Mouse (Mus musculus): ENCODE results near the gene Kcne4. TPM values are rescaled to one million over a fixed set of nuclear protein-coding genes. Genes with fewer than 3 reads are reported as not detected.
A peak's percentile ranks its signal among the peaks of the same experiment; 100 is the strongest.

The Kcne4 gene
- polyA plus RNA-seq, 2 experiments: 9.0 to 18.3 TPM

DNA sequence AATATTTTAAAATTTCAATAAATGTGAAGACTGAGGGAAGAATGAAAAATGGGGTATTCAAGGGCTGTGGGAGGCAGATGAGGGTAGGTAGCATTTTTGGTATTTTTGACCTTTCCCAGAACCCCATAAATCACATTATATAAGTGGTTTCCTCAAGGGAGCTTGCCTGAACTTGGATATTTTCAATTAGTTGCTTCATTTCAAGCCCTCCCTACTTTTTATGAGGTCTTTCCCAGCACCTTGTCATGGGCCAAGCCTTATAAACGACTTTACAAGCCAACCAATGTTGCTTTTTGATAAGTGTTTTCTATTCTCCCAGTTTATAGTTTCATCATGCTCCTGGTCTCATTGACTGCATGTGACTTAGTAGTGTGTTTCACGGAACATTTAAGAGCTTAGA lies 24.2 kb downstream of the Kcne4 start:
- 14% methylated on average over 2 of the region's 2 CpGs for WGBS
- Histone ChIP-seq H3K9ac (ENCODE audit: low read depth, low read length, severe bottlenecking) (no peak overlapping the region), H3K27ac (replicated peaks; ENCODE audit: low read depth, low read length) (no peak overlapping the region), H3K36me3 (ENCODE audit: control insufficient read depth, insufficient read depth, low read length) (no peaks in the 10 kb centered on the region), H3K4me2 (replicated peaks; ENCODE audit: low read depth, low read length, severe bottlenecking) (no peak overlapping the region), H3K27me3 (ENCODE audit: control insufficient read depth, insufficient read depth, low read length) (no peaks in the 10 kb centered on the region), H3K4me3 (replicated peaks; ENCODE audit: low read length) (no peak overlapping the region), H3K9me3 (ENCODE audit: control insufficient read depth, low read length) (no peaks in the 10 kb centered on the region), H3K4me1 (ENCODE audit: control insufficient read depth, insufficient read depth, low read length) (peaks cover 16% of the 10 kb centered on the region; the same call in 1 of the 2 replicates)
- ATAC-seq (ENCODE audit: low FRiP score, low read depth) (peak; percentile 47; the same call in 1 of the 2 replicates), DNase-seq (ENCODE audit: low spot score) (peak; percentile 34)
- no peak for TF ChIP-seq POLR2A (IDR thresholded peaks at IDR 0.05; ENCODE audit: borderline replicate concordance, extremely low read depth, insufficient read depth, insufficient read length)

DNA sequence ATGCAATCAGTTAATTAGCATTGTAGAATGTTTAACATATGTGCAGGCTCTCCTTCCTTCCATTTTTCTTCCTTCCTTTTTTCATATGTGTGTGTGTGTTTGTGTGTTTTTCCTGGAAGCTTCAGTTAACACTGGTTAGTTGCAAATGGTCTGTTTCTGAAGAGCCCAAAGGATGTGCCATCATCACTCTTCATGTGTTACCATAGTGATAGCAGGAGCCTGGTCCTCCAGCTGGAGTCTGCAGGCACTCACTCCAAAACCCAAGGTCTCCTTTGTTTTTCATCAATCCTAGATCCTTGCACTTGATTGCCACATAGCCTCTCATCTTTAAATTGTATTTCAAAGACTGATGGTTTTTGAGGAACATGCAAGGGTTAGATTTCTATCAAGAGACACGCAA lies 29.1 kb downstream of the Kcne4 start:
- no peak overlapping the region for H3K4me2 ChIP-seq (replicated peaks; ENCODE audit: low read depth, low read length, severe bottlenecking)
- H3K27ac ChIP-seq (replicated peaks; ENCODE audit: low read depth, low read length): no peak overlapping the region
- TF ChIP-seq POLR2A (IDR thresholded peaks at IDR 0.05; ENCODE audit: borderline replicate concordance, extremely low read depth, insufficient read depth, insufficient read length): no peak
- no peak overlapping the region for H3K4me3 ChIP-seq (replicated peaks; ENCODE audit: low read length)
- no peaks in the 10 kb centered on the region for H3K36me3 ChIP-seq (ENCODE audit: control insufficient read depth, insufficient read depth, low read length)
- H3K9ac ChIP-seq (ENCODE audit: low read depth, low read length, severe bottlenecking): no peak overlapping the region
- DNase-seq (ENCODE audit: low spot score) (no peak), ATAC-seq (ENCODE audit: low FRiP score, low read depth) (no peak)
- H3K27me3 ChIP-seq (ENCODE audit: control insufficient read depth, insufficient read depth, low read length): no peaks in the 10 kb centered on the region
- no peaks in the 10 kb centered on the region for H3K9me3 ChIP-seq (ENCODE audit: control insufficient read depth, low read length)
- WGBS: 90% methylated on average over 1 of the region's 1 CpGs
- H3K4me1 ChIP-seq (ENCODE audit: control insufficient read depth, insufficient read depth, low read length): peaks cover 16% of the 10 kb centered on the region; the same call in 1 of the 2 replicates

DNA sequence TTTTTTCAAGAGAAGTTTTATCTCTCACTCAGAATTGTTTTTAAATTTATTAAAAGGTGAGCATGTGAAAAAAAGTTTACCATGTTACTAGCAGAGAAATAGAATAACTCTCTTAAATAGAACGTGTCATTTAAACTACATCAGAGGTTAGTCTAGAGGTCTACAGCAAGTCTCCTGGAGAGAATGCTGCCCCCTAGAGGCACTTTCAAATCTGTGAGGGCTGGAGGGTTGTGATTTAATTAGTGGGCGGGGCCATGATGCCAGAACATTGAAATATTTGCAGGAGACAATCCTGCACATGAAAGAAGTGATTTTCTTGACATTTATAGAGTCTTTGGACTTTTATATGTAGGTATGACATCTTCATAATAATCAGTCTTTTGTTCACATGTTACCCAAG lies 29.9 kb downstream of the Kcne4 start:
- H3K27me3 ChIP-seq (ENCODE audit: control insufficient read depth, insufficient read depth, low read length): no peaks in the 10 kb centered on the region
- no peak for TF ChIP-seq POLR2A (IDR thresholded peaks at IDR 0.05; ENCODE audit: borderline replicate concordance, extremely low read depth, insufficient read depth, insufficient read length)
- H3K36me3 ChIP-seq (ENCODE audit: control insufficient read depth, insufficient read depth, low read length): no peaks in the 10 kb centered on the region
- H3K4me1 ChIP-seq (ENCODE audit: control insufficient read depth, insufficient read depth, low read length): peaks cover 9% of the 10 kb centered on the region; the same call in 1 of the 2 replicates
- DNase-seq (ENCODE audit: low spot score) (peak; percentile 28), ATAC-seq (ENCODE audit: low FRiP score, low read depth) (no peak)
- H3K4me3 ChIP-seq (replicated peaks; ENCODE audit: low read length): no peak overlapping the region
- H3K27ac ChIP-seq (replicated peaks; ENCODE audit: low read depth, low read length): no peak overlapping the region
- WGBS: 42% methylated on average over 2 of the region's 2 CpGs
- H3K9ac ChIP-seq (ENCODE audit: low read depth, low read length, severe bottlenecking): no peak overlapping the region
- no peaks in the 10 kb centered on the region for H3K9me3 ChIP-seq (ENCODE audit: control insufficient read depth, low read length)
- no peak overlapping the region for H3K4me2 ChIP-seq (replicated peaks; ENCODE audit: low read depth, low read length, severe bottlenecking)

DNA sequence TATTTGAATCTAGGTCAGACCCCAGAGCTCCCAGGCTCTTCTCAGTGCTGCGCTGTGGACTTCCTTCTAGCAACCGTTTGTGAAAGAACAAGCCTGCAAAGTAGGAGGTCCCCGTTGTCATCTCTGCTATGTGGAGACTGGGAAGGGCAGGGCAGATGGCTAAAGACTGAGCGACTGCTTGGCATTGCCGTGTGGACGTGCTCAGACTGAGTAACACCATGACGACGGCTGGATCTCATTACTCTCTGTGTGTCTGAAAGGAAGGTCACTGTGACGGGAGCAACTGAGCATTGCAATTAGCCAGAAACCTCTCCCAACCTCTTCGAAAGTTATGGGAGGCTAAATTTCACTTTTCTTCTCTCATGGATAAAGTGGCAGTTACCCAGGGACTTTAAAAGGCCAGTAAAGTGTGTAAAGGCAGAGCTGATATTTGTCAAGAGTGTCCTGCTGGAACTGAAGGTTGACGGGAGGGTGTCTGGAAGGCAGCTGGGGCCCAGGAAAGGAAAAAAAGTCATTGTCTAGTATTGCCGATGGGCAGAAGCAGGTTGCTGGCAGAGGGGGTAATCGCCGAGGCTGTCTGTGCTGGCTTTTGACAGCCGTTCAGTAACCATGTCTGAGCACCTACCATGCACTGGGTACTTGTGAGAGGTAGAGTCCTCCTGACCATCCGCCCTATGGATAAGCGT lies 36.0 kb downstream of the Kcne4 start:
- DNase-seq (ENCODE audit: low spot score) (peak; percentile 34), ATAC-seq (ENCODE audit: low FRiP score, low read depth) (peak; percentile 73)
- H3K9ac ChIP-seq (ENCODE audit: low read depth, low read length, severe bottlenecking): no peak overlapping the region
- H3K4me1 ChIP-seq (ENCODE audit: control insufficient read depth, insufficient read depth, low read length): peaks cover 7% of the 10 kb centered on the region; the same call in 1 of the 2 replicates
- no peak overlapping the region for H3K4me3 ChIP-seq (replicated peaks; ENCODE audit: low read length)
- no peak overlapping the region for H3K27ac ChIP-seq (replicated peaks; ENCODE audit: low read depth, low read length)
- no peaks in the 10 kb centered on the region for H3K27me3 ChIP-seq (ENCODE audit: control insufficient read depth, insufficient read depth, low read length)
- no peak overlapping the region for H3K4me2 ChIP-seq (replicated peaks; ENCODE audit: low read depth, low read length, severe bottlenecking)
- no peaks in the 10 kb centered on the region for H3K36me3 ChIP-seq (ENCODE audit: control insufficient read depth, insufficient read depth, low read length)
- WGBS: 33% methylated on average over 17 of the region's 17 CpGs
- no peaks in the 10 kb centered on the region for H3K9me3 ChIP-seq (ENCODE audit: control insufficient read depth, low read length)
- TF ChIP-seq POLR2A (IDR thresholded peaks at IDR 0.05; ENCODE audit: borderline replicate concordance, extremely low read depth, insufficient read depth, insufficient read length): no peak

DNA sequence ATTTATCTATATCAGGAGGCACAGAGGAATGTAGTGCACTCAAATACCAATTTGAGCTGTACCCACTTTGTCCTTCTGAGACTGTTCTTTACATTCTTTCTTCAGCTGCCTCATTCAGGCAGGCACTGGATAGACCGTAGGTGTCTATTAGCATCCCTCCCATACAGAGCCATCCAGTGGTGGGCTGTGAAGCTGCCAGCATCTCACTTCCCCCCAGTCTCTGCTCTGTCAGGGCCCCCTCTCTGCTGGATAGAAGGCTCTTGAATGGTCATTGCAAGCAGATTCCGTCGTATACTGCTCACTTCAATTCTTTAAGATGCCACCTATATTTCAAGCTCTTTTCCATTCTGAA lies 36.5 kb downstream of the Kcne4 start:
- no peak overlapping the region for H3K9ac ChIP-seq (ENCODE audit: low read depth, low read length, severe bottlenecking)
- no peak for DNase-seq (ENCODE audit: low spot score)
- no peaks in the 10 kb centered on the region for H3K9me3 ChIP-seq (ENCODE audit: control insufficient read depth, low read length)
- H3K4me2 ChIP-seq (replicated peaks; ENCODE audit: low read depth, low read length, severe bottlenecking): no peak overlapping the region
- no peak for TF ChIP-seq POLR2A (IDR thresholded peaks at IDR 0.05; ENCODE audit: borderline replicate concordance, extremely low read depth, insufficient read depth, insufficient read length)
- no peak overlapping the region for H3K4me3 ChIP-seq (replicated peaks; ENCODE audit: low read length)
- H3K27ac ChIP-seq (replicated peaks; ENCODE audit: low read depth, low read length): no peak overlapping the region
- H3K4me1 ChIP-seq (ENCODE audit: control insufficient read depth, insufficient read depth, low read length): peaks cover 7% of the 10 kb centered on the region; the same call in 1 of the 2 replicates
- no peak for ATAC-seq (ENCODE audit: low FRiP score, low read depth)
- H3K36me3 ChIP-seq (ENCODE audit: control insufficient read depth, insufficient read depth, low read length): no peaks in the 10 kb centered on the region
- H3K27me3 ChIP-seq (ENCODE audit: control insufficient read depth, insufficient read depth, low read length): no peaks in the 10 kb centered on the region
- 67% methylated on average over 3 of the region's 3 CpGs for WGBS
